Mouse (Mus musculus): ENCODE measurements at regions not wholly inside any gene's neighbourhood (a gene's known extent, or its start where the extent isn't known, plus 50 kb on each side); places are given as distances from the start of the nearest gene placed in this dataset.
"Not testable (repeated sequence)": the region's sequence is repeated elsewhere in the genome, so short reads cannot be mapped to it uniquely, and the experiment has no call there.

DNA sequence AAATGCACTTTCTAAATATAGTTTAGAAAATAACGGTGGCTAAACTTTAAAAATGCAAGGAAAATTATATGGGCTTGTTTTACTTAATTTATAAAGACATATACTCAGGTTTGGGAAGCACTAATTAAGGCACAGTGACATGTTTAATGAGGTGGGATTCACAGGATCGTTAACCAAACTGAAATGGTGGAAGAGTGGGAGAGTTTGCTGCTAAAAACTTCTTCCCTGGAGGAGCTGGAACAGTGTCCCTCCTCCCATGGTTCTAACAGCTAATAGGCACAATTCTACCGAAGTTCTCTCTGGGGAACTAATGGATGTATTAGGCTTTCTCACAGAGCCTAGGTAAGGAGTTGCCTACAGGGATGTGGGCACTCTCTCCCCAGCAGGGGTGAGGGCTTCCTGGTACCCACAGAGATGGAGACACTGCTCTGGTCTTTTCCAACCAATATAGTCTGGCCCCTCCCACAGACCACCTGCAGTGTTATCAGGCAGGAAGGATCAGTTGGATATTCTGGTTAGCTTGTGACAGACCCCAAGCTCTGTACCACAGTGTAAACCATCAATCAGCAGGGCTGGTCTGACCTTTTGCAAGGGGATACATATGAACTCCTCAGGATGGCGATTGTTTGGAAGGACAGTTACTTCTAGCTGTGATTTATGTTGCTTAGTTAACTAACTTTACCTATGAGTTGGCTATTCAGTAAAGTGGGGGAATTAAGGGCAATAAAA, 309.0 kb upstream of the Zic4 start:
- no peak for DNase-seq (ENCODE audit: low spot score)

- peak; percentile 24 for DNase-seq (ENCODE audit: low spot score)
Measured at GRCm38 (mm10) chr9:91059460-91059859, 302.8 kb upstream of the Zic4 start.

DNA sequence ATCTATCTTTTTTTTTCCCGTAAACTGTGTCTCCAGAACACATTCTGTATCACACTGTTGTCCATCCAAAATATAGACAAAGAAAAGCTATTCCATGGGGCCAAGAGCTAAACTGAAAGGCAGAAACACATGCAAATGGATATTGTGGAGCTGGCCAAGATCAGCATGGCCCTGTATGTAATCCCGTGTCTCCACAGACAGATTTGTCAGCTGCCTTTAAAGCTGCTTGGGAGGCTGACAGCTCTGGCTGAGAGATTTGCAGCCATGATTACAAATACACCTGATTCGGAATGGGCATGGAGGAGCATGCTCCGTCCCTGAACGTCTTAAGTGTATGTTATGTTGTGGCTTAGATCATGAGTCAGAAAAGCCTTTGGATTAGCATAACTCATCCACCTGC, 292.7 kb upstream of the Zic4 start:
- no peak for DNase-seq (ENCODE audit: low spot score)

DNA sequence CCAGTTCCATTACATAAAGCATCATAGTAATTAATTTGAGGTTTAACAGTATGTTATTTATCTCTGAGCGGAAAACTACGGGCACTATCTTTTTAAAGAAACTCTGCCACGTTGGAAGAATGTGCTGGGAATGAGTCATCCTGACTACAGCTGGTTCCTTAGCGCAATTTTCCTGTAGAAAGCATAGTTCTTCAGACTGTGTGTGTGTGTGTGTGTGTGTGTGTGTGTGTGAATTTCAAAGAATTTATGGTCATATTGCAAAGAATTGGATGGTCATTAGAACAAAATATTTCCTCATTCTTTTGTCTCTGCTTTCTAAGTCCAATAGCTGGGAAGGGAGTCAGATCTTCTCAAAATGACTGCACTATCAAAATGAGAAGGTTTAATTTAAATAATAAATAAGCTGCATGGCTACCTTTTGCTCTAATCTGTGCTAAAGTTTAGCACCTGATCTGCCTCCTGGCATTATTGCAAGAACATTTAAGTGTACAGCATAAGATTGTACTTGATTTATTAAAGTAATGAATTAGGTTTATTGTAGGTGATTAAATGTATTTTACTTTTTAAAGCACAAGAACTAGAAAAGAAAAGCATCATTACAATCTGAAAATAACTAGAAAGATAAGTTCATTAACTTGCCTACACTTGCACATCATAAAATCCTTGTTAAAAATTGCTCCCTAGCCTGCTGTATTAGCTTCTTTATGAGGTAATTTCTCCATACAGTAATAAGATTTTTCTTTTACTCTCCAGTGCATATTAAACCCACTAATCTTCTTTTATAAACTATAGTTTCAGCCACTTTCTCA, 288.6 kb upstream of the Zic4 start:
- DNase-seq (ENCODE audit: low spot score): no peak

GRCm38 (mm10) chr9:91074175-91074480, 288.1 kb upstream of the Zic4 start:
- DNase-seq (ENCODE audit: low spot score): no peak

DNA sequence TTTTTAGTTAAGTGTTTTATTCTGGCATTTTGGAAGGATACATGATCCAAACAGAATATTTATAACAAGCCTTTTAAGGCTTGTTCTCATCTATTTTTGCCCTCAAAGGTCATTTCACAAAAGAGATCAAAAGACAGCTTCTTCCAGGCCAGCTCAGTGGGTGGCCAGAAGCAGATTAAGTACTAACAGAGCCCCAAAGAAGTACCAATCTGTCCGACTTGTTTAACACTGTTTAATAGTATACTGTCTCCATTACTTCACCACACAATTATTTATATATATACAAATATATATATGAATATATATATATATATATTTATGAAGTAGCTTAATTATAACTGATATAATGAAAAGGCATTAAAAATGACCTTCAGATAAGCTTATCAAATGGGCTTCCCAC, 284.7 kb upstream of the Zic4 start:
- no peak for DNase-seq (ENCODE audit: low spot score)

DNA sequence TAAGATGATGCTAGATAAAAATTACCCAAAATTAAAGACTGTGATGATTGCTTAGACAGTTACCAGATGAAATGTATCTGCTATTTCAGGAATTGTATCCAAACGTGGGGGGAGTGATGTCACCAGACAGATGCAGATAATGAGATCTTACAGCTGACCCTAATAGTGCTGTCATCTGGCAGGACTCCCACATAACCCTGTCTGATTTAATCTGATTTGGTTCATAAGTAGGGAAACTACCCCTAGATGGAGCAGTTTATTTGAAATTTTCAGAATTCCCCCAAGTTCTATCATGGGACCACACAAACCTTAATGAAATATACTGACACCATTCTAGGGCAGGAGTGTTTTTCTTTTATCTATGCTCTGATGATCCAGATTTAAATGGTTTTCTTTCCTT, 278.4 kb upstream of the Zic4 start:
- DNase-seq (ENCODE audit: low spot score): no peak

GRCm38 (mm10) chr9:91085923-91086322, 276.3 kb upstream of the Zic4 start:
- no peak for DNase-seq (ENCODE audit: low spot score)

- no peak for DNase-seq (ENCODE audit: low spot score)
Measured at GRCm38 (mm10) chr9:91089348-91089747, 272.9 kb upstream of the Zic4 start.

DNA sequence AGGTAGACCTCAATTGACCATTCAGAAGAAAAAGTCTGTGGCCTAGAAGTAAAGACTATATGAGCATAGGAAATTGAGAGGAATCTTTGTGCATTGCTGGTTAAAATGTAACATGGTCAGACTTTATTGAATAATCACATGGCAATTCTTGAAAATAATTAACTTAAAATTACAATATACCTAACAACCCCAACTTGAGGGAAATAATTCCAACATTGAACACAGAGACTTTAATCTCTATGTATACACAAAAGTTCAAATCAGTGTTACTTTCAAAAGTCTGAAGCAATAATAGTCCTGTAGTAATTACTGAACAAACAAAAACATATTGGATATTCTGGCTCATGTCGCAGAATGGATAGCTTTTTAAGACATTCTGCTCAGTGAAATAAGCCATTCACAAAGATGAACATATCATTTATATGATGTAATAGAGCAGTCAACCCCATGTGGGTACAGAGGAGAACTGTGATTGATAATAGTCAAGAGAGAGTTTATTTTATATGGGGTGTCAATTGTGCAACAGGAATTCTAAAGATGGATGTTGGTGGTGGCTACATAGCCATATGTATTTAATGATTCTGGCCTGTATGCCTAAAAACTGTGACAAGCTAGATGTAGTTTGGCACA, 270.7 kb upstream of the Zic4 start:
- no peak for DNase-seq (ENCODE audit: low spot score)

- DNase-seq (ENCODE audit: low spot score): no peak
Measured at GRCm38 (mm10) chr9:91101614-91102407, 260.4 kb upstream of the Zic4 start.

- DNase-seq (ENCODE audit: low spot score): no peak
Measured at GRCm38 (mm10) chr9:91122441-91123035, 239.7 kb upstream of the Zic4 start.

DNA sequence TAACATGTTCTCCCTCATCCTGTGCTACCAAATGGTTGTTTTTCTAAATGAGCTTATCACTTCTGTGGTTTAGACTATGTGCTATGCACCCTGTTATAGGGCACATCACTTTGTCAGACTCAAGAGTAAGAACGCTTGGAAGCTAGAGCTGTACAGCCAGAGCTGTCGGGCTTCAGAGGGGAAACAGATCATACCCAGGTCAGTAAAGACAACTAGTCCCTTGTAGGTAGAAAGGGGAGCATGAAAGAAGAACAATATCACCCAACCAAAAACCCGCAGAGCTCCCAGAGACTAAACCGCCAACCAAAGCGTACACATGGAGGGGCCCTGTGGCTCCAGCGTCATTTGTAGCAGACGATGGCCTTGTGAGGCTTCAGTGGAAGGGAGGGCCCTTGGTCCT, 239.0 kb upstream of the Zic4 start:
- no peak for DNase-seq (ENCODE audit: low spot score)

- no peak for DNase-seq (ENCODE audit: low spot score)
Measured at GRCm38 (mm10) chr9:91126630-91127245, 235.5 kb upstream of the Zic4 start.

GRCm38 (mm10) chr9:91128491-91128890, 233.7 kb upstream of the Zic4 start:
- DNase-seq (ENCODE audit: low spot score): not testable (repeated sequence)

- no peak for DNase-seq (ENCODE audit: low spot score)
Measured at GRCm38 (mm10) chr9:91130111-91130720, 232.0 kb upstream of the Zic4 start.

- DNase-seq (ENCODE audit: low spot score): no peak
Measured at GRCm38 (mm10) chr9:91131415-91132255, 230.6 kb upstream of the Zic4 start.

GRCm38 (mm10) chr9:91132531-91132930, 229.7 kb upstream of the Zic4 start:
- no peak for DNase-seq (ENCODE audit: low spot score)

DNA sequence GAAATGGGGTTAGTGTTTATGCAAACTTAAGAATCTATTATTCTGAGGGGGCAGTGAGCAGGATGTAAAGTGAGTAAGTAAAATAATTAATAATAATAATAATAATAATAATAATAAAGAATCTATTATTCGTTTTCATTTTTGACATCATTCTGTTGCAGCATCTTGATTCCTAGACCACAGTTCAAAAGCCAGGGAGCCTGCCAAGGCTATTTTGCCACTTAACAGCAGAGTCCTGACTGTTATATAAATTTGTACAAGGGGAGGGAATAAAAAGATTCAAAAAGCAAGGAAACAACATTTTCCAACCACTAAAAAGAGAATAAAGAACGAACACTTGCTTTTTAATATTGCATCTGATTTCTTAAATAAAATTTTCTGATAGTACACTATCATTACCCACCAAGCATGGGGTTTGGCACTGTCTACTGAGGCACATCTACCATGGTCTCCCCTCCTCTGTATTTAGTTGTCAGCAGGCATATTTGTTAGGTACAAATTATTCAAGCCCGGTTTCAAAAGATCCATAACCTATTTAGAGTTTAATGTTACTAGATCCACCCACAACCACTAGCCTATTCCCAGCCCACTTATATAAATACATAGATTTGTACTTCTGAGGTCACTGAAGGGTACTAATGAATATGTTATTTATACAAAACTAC, 228.8 kb upstream of the Zic4 start:
- no peak for DNase-seq (ENCODE audit: low spot score)

DNA sequence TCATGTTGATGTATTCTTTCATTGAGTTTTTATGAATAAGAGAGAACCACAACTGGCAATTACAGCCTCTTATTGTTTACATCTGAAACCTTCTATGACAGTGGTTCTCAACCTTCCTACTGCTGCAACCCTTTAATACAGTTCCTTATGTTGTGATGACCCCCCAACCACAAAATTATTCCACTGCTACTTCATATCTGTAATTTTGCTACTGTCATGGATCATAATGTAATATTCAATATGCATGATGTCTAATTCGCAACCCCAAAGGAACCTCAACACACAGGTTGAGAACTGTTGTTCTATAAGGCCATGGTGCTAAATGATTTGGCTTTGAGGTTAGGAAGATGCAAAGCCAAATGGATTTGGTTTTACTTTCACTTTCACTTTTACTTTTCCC, 227.9 kb upstream of the Zic4 start:
- no peak for DNase-seq (ENCODE audit: low spot score)

All from embryo, embryonic 10 days (tissue).